Mouse (Mus musculus): ENCODE data around the gene Arpc2. TPM values are rescaled to one million over a fixed set of nuclear protein-coding genes. Genes with fewer than 3 reads are reported as not detected.

The Arpc2 gene
- total RNA-seq, 2 experiments from 2014 or later: 141 to 153 TPM

DNA sequence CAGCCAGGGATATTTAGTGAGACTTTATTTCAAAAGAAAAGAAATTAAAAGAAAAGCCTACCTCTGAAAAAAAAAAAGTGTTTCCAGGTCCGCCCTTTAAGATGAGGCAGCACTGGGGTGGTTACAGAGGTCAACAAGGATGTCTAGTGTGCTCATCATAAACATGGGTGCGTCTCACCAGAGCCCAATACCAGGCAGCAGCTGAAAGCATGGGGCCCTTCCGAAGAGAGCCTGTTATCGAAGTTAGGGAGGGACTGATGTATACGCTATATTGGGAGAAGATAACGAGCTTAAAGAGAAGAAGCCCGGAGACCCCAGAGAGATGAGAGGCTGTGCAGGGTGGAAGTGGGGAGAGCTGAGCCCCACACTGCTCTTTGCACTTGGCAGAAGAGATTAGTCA is 3.3 kb downstream of the Arpc2 start:
- DNase-seq: no peak

DNA sequence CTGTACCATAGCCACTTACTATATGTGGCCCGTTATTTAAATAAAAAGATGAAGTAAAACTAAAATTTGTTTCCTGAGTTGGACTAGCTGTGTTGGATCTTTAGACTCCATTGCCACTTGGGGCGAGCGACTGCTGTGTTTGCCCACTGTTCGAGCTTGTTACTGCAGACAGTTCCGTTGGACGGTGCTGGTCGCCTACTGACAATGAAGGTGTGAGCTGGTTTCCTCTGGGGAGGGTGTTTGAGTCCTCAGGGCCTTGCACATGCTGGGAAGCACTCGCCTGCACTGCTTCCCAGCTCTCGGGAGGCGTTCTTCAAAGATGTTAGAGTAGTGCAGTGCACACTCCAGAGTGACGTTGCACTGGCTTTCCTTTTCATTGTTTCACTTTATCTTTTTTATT is 3.7 kb downstream of the Arpc2 start:
- DNase-seq: peak in 1 of 2 experiments; percentile 53

DNA sequence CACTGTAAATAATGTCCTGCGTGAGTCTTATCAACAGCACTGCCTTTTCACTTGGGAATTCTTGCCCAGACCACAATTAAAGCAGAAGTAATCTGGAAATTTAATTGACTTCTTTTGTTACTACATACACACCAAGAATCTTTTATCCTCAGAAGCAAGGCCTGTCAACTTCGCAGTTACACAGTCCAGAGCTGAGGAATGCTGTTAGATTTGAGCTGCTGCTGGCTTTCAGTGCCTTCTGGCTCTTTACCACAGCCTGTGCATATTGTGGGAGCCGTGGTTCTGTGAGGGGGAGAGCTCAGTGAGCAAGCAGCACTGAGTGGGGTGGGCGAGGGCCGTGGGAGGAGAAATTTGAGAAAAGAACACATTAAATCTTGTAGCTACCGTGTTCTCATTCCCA is 4.4 kb downstream of the Arpc2 start:
- DNase-seq: peak in 1 of 2 experiments; percentile 47

DNA sequence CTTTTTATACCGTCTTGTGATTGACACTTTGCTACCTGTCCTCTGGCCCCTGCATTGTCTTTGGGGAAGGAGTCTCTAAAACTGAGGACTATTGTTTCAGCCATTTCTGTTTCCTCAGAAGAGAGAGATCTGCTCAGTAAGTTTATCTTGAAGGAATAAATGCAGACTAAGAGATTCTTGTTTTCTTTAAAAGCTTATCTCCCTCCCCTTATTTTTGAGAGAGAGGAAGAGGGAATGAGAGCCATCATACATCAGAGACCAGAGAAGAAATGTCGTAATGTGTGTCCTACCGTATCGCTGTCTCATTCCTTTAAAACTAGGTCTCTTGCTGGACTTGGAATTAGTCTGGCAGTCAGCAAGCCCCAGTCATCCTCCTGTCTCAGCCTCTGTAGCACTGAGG is 4.9 kb downstream of the Arpc2 start:
- DNase-seq: no peak

GRCm38 (mm10) chr1:74245525-74245924 is 9.6 kb downstream of the Arpc2 start:
- DNase-seq: no peak

- DNase-seq: peak; percentile 56 to 84
These were observed 12.9 kb downstream of the Arpc2 start for GRCm38 (mm10) chr1:74248799-74249198.

DNA sequence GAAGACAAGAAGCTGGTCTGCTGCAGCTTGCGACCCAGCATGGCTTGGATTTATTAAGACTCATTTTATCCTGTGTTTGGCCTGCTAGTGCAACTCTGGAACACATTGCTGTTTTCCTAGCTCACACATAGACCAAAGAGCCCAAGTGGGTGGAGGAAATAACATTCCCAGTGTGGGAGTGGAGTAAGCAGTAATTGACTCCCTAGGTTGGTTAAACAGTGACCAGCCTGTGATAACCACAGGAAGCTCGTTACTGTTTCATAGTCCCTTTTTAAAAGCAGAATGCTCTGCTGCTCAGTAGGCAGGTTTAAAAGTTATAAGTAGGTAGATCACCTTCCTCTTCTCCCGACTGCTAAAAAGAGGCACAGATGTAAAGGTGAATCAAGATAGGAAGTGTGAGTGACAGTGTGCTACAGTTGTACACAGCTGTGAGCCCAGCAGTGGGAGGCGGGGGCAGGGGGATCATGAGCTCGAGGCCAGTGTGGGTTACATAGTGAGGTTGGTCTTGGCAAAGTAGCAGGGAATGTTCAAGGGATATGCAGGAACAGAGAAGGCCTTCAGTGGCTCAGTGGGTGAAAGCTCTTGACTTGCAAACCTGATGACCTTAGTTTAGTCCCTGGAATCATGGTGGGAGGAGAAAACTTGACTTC is 13.6 kb downstream of the Arpc2 start:
- peak; percentile 32 to 41 for DNase-seq

GRCm38 (mm10) chr1:74250096-74250495 is 14.2 kb downstream of the Arpc2 start:
- no peak for DNase-seq

GRCm38 (mm10) chr1:74255704-74256345 is 19.9 kb downstream of the Arpc2 start:
- DNase-seq: no peak

DNA sequence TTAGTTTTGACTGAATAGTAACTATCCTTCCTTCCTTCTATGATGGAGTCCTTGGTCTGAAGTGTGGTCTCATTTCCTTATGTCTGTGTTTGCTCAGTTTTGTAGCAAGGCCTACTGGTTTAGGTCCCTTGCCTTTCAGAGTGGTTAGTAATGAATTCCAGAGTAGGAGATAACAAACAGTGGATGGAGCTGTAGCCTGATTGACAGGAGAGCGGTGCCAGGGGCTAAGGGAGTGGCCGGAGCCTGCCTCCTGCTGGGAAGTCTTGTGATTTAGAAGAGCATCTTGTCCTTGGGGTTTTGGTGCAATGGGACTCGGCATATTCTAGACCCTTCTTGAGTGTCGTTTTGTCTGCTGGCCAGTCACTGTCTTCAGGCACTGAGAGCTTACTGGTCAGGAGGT is 20.9 kb downstream of the Arpc2 start:
- DNase-seq: no peak

DNA sequence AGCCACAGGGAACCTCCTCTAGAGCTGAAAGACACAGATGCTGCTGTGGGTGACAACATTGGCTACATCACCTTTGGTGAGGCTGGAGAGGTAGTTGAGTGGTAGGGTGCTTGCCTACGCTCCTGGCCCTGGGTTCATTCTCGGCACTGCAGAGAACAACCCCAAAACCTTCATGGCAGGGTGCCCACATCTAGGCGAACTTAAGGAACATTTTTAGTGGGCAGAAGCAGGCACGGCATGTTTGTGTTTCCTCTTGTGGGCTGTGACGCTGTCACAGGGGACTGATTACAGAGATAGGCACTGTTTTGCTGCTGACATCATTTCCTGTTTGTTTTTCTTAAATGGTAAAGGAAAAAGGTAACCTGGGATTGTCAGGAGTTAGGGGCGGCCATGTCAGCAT is 26.6 kb downstream of the Arpc2 start:
- DNase-seq: no peak

GRCm38 (mm10) chr1:74268750-74269149 is 32.9 kb downstream of the Arpc2 start:
- DNase-seq: no peak

DNA sequence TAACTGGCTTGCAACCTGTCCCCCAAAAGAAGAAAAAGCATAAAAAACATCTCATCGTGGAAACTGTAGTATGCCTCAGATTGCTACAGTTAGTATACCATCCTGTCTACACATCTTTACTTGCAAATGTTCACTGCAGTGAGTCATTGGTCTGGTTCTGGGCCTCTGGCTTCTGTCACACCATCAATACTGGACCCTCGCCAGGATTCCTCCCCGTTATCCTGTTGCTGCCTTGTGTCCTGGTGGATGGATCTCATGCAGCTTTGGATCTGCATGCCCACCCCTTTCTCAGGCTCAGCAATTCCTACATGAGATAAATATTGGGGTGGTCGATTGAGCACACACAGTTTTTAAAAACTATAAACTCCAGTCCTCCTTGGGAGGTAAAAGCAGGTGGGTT is 35.8 kb downstream of the Arpc2 start:
- no peak for DNase-seq

DNA sequence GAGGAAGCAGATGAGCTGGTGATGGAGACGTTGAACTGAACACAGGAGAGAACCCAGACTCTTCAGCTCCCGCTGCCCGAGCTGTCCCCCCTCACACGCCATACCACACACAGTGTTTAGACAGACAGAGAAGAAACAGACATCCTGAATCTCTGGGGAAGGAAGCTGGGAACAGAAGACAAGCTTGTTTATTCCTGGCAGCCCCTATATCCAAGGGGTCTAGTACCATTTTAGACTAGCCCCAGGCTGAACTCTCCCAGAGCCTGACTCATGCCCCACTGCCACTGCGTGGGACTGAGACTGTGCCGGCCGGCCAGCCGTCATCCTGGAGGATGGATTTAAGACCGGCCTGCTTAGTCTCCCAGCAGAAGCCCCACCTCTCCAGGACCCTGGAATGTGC is 39.1 kb downstream of the Arpc2 start:
- DNase-seq: no peak

DNA sequence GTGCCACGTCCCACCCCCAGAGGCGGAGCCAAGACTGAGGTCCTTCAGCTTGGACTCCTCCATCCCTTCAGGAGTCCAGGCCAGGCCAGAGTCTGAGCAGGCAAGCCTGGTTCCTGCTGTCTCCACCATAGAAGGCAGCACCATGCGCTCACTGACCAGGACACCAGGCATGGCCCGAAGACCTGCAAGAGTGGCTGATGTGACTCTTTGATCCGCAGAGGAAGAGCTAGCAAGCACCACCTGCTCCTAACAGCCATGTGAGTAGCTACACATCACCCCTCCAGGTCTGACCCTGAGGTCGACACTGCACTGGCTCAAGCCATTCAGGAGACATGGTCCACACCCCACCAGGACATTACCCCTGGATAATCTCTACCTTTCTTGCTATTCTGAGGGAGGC is 41.2 kb downstream of the Arpc2 start:
- DNase-seq: no peak

DNA sequence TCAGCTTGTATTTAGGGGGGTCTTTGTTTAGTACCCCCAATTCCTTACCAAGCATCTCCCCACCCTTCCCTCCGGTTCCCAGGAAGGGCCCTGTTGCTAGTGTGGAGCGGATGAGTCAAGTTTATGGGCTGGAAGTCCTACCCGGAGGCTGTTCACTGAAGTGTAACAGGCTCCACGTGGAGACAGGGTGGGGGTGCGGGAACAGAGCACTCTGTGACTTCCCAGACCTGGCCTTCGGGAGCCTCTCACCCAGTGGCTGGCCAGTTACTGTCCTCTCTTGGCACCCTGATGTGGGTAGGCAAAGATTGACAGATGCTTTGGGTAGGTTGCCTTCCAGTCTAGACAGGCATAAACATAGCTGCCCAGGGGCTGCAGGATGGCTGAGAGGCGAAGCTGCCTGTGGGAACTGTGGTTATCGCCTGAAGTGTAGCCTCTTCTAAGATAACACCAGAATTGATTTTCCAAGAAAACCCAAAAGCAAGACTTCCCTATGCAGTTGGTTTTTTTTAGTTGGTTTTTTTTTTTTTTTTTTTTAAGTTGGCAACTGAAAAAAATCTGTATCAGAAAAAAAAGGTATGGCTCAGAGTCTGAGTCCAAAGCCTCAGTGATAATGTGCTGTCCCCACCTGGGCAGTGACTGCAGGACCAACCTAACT is 42.1 kb downstream of the Arpc2 start:
- DNase-seq: no peak

GRCm38 (mm10) chr1:74278538-74278937 is 42.7 kb downstream of the Arpc2 start, which contains the start of gene Gpbar1:
TSS of gene Gpbar1 (plus strand) at chr1:74278550.
- DNase-seq: no peak

GRCm38 (mm10) chr1:74278988-74279387 is 43.1 kb downstream of the Arpc2 start:
- DNase-seq: no peak

GRCm38 (mm10) chr1:74280591-74281325 is 44.9 kb downstream of the Arpc2 start:
- no peak for DNase-seq

GRCm38 (mm10) chr1:74281372-74281771 is 45.5 kb downstream of the Arpc2 start:
- DNase-seq: no peak

DNA sequence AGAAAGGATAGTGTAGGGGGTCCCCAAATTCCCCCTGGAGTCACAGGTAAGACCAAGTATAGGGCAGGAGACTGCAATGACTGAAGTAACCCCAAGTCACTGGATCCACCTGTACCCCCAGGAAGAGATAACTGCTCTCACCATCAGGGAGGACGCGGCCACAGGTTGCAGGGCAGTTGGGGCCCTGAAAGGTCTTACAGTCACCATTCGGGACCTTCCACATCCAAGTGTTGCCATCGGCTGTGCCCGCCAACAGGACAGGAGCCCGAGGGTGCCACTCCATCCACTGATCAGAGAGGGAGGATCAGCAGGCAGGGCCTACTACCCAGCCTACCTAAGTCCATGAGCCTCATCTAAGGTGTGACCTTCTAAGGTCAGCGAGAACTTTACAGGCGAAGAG is 46.0 kb downstream of the Arpc2 start:
- no peak for DNase-seq

GRCm38 (mm10) chr1:74282896-74283625 is 47.2 kb downstream of the Arpc2 start:
- no peak for DNase-seq

Measured in heart, adult 18-20 months (tissue).